Mouse (Mus musculus) heart, embryonic 14.5 days (tissue): ENCODE measurements at regions not wholly inside any gene's neighbourhood (a gene's known extent, or its start where the extent isn't known, plus 50 kb on each side); places are given as distances from the start of the nearest gene placed in this dataset.

Source experiments
- ATAC-seq: fragments of 200-750 bp; cut with Nextera tagmentation; 2 replicates; pipeline ENCODE4 v1.8.0; 2017; ENCODE audit warnings: low read depth, moderate TSS enrichment; ENCODE audit not compliant: insufficient number of reproducible peaks, insufficient read depth, low FRiP score
- H3K27ac ChIP-seq, 2 experiments: fragments of 200-500 bp in 1 of 2; fragments of 300-500 bp in 1 of 2; sonication (generic) in 1 of 2; replicated peaks in 1 of 2; 2 replicates each; pipeline ENCODE4 v1.5.1; 2012 to 2014; ENCODE audit warnings: low read depth in 2 of 2, low read length in 2 of 2, control low read depth in 1 of 2, mild to moderate bottlenecking in 1 of 2, mixed read lengths in 1 of 2; ENCODE audit not compliant: control insufficient read depth in 1 of 2, insufficient read depth in 1 of 2
- H3K27me3 ChIP-seq: fragments of 300-500 bp; sonication (generic); 2 replicates; pipeline ENCODE4 v1.6.1; 2014; ENCODE audit warnings: mild to moderate bottlenecking, low read length, control low read depth; ENCODE audit not compliant: control insufficient read depth, insufficient read depth
- H3K36me3 ChIP-seq: fragments of 300-500 bp; sonication (generic); 2 replicates; pipeline ENCODE4 v1.6.1; 2014; ENCODE audit warnings: mild to moderate bottlenecking, control low read depth, low read length, mixed read lengths; ENCODE audit not compliant: control insufficient read depth, insufficient read depth
- H3K4me1 ChIP-seq, 2 experiments: fragments of 200-500 bp in 1 of 2; fragments of 300-500 bp in 1 of 2; sonication (generic) in 1 of 2; 2 replicates each; pipeline ENCODE4 v1.6.1; 2012 to 2014; ENCODE audit warnings: low read length in 2 of 2, control low read depth in 1 of 2, mixed read lengths in 1 of 2; ENCODE audit not compliant: control insufficient read depth in 2 of 2, insufficient read depth in 2 of 2
- H3K4me2 ChIP-seq: fragments of 300-500 bp; sonication (generic); 2 replicates; pipeline ENCODE4 v1.6.1; 2014; ENCODE audit warnings: mild to moderate bottlenecking, low read length
- H3K4me3 ChIP-seq, 2 experiments: fragments of 200-500 bp in 1 of 2; fragments of 300-500 bp in 1 of 2; sonication (generic) in 1 of 2; 2 replicates each; pipeline ENCODE4 v1.5.1; 2012 to 2014; ENCODE audit warnings: low read length in 2 of 2, mild to moderate bottlenecking in 2 of 2, control low read depth in 1 of 2, low read depth in 1 of 2, moderate library complexity in 1 of 2; ENCODE audit not compliant: control insufficient read depth in 1 of 2, insufficient read depth in 1 of 2
- H3K9ac ChIP-seq: fragments of 300-500 bp; sonication (generic); 2 replicates; pipeline ENCODE4 v1.6.1; 2014; ENCODE audit warnings: mild to moderate bottlenecking, low read length
- H3K9me3 ChIP-seq: fragments of 300-500 bp; sonication (generic); 2 replicates; pipeline ENCODE4 v1.6.1; 2016; ENCODE audit warnings: low read length, control low read depth; ENCODE audit not compliant: control insufficient read depth
- WGBS: fragments of 180-500 bp; shearing (Covaris S2); extraction: QIAGEN DNeasy Blood & Tissue Kit; methylation state at CpG from one replicate; pipeline ENCODE4 v1.1.7; 2014; 5-methylcytosine and 5-hydroxymethylcytosine counted together

DNA sequence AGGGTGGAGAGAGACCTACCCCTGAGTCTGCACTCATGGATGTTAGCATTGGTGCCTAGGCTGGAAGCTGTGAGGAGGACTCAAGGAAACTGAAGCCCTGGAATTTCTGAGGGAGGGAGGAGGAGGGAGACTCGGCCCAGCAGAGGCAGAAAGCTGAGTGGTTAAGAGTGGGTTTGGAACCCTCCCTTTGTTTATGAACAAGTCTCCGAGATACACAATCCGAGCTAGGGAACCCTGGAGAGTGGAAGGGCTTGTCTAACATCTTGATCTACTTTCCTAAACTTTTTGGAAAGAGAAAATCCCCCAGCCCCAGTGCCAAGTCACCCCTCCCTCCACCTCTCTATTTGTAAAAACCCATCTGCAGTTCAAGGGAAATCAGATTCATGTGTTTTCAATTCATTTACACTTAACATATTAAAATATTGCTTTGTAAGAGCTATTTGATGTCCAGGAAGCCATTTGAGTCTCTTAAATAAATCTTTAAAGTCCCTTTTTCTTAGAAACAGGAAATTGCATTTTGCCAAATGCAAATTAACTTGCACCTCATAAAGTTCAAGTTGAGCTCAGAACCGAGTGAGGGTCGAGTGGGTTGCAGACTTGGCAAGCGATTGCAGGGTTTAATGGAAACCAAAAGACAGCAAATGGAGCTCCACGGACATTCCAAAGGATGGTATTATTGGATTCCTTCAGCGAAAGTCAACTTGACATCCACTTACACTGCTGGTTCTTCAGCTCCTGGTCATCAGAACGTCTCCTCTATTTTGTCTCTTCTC, 113.1 kb downstream of the En1 start:
- Histone ChIP-seq H3K9ac (no peak overlapping the region), H3K4me3 (no peak overlapping the region), H3K36me3 (no peaks in the 10 kb centered on the region), H3K27me3 (no peaks in the 10 kb centered on the region), H3K27ac (no peak overlapping the region), H3K4me2 (no peak overlapping the region), H3K9me3 (0 out of 2 replicates have a peak, but pooled peaks cover 4% of the 10 kb centered on the region), H3K4me1 (no peaks in the 10 kb centered on the region)
- 72% methylated on average over 9 of the region's 9 CpGs for WGBS
- ATAC-seq = no peak

DNA sequence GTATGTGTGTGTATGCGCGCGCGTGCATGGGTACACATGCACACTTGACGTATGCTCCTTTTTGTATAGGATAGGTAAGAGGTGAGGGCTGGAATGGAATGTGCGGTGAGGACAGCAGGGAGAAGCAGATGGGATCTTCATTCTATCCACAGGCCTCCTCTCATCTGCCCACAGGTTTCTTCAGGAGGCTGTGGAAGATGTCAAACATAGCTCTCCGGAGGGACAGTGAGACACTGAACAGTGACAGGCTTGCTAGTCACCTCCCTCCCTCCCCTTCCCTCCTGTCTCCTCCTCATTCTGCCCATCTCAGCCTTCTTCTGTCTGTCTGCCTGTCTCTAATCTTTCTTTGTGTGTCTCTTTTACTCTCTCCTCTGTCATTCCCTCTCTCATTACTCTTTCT, 124.6 kb downstream of the En1 start:
- Histone ChIP-seq H3K9ac (no peak overlapping the region), H3K4me3 (no peak overlapping the region), H3K4me2 (no peak overlapping the region), H3K36me3 (no peaks in the 10 kb centered on the region), H3K4me1 (no peaks in the 10 kb centered on the region), H3K9me3 (no peaks in the 10 kb centered on the region), H3K27ac (no peak overlapping the region), H3K27me3 (no peaks in the 10 kb centered on the region)
- ATAC-seq = no peak
- WGBS = 80% methylated on average over 7 of the region's 7 CpGs

DNA sequence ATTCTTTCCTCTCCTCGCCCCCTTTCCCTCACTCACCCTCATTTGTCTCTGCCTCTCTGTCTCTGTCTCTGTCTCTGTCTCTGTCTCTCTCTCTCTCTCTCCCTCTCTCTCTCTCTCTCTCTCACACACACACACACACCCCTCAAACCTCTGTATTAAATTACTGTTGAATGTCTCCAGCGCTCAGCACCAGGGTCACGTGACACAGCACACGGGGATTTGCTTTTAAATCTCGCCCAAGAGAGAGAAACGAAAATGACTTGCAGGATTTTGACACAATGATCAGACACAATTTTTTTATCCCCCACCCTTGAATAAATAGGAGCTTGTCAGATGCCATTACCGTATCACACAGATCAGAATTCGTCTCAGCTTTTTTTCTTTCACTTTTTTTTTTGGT, 125.2 kb downstream of the En1 start:
- ATAC-seq = no peak
- Histone ChIP-seq H3K4me1 (no peaks in the 10 kb centered on the region), H3K36me3 (no peaks in the 10 kb centered on the region), H3K27me3 (no peaks in the 10 kb centered on the region), H3K9me3 (no peaks in the 10 kb centered on the region), H3K27ac (no peak overlapping the region), H3K4me2 (no peak overlapping the region), H3K4me3 (no peak overlapping the region), H3K9ac (no peak overlapping the region)
- WGBS = 74% methylated on average over 8 of the region's 8 CpGs

DNA sequence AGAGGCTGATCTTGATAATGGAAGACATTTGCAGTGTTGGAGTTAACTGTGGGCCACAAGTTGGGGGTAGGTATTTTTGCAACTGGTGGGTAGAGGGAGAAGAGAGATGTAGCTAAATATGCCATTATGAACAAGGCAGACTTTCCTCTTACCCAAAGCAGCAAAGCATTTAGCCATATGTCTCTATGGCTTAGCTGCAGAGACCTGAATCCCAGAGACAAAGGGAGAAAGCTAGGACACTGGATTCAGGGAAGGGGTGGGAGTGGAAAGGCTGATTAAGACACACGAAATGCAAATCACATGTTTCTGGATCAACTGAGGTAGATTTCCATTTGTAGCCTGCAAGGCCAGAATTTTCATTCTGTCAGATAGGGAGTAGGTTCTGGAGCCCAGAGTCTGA, 129.8 kb downstream of the En1 start:
- H3K36me3 ChIP-seq = no peaks in the 10 kb centered on the region
- no peaks in the 10 kb centered on the region for H3K9me3 ChIP-seq
- no peaks in the 10 kb centered on the region for H3K27me3 ChIP-seq
- H3K9ac ChIP-seq = no peak overlapping the region
- ATAC-seq = no peak
- 44% methylated on average over 1 of the region's 1 CpGs for WGBS
- H3K4me1 ChIP-seq = peaks cover 0 to 5% of the 10 kb centered on the region in 2 experiments; a peak in 1 of 4 replicates
- H3K4me2 ChIP-seq = no peak overlapping the region
- no peak overlapping the region for H3K4me3 ChIP-seq
- no peak overlapping the region for H3K27ac ChIP-seq

DNA sequence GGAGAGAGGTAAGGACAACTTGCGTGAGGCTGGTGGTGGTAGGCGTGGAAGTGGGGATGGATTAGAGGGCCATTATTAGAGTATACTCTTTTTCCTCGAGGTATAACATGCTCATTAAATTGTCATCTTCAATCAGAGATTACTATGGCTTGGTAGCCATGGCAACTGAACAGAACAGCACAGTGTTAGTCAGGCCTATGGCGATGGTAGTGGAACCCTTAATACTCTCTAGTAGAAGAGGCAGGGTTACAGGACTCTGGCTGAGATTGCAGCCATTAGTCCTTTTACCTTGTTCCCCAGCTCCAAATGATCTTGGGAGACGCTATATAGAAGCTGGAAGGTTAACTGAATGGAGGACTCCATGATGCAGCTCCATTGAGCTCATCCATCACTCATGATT, 131.5 kb downstream of the En1 start:
- Histone ChIP-seq H3K4me1 (peaks cover 0 to 5% of the 10 kb centered on the region in 2 experiments; a peak in 1 of 4 replicates), H3K4me3 (no peak overlapping the region), H3K36me3 (no peaks in the 10 kb centered on the region), H3K27me3 (no peaks in the 10 kb centered on the region), H3K27ac (no peak overlapping the region), H3K9me3 (no peaks in the 10 kb centered on the region), H3K4me2 (no peak overlapping the region), H3K9ac (no peak overlapping the region)
- 86% methylated on average over 5 of the region's 5 CpGs for WGBS
- no peak for ATAC-seq

DNA sequence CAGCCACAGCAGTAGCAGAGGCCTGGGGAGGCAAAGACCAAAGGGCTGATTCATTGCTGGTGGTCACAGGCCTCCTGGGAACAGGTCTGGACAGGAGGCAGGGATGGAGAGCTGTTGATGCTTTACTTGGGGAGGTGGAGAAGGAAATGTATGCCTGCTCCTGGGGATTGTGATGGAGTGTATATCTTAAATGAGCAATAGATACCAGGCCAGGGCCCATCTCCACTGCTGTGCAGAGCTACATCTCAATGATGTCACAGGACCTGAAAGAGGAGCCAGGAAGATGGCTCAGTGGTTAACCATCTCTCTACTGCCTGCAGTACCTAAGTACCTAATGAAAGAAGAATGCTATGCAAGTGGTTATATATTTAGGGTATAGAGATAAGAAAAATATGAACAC, 132.6 kb downstream of the En1 start:
- H3K4me1 ChIP-seq = peaks cover 0 to 5% of the 10 kb centered on the region in 2 experiments; a peak in 2 of 4 replicates
- no peaks in the 10 kb centered on the region for H3K36me3 ChIP-seq
- no peak overlapping the region for H3K4me2 ChIP-seq
- ATAC-seq = no peak
- no peaks in the 10 kb centered on the region for H3K9me3 ChIP-seq
- no peak overlapping the region for H3K9ac ChIP-seq
- no peak overlapping the region for H3K27ac ChIP-seq
- no peak overlapping the region for H3K4me3 ChIP-seq
- no peaks in the 10 kb centered on the region for H3K27me3 ChIP-seq

DNA sequence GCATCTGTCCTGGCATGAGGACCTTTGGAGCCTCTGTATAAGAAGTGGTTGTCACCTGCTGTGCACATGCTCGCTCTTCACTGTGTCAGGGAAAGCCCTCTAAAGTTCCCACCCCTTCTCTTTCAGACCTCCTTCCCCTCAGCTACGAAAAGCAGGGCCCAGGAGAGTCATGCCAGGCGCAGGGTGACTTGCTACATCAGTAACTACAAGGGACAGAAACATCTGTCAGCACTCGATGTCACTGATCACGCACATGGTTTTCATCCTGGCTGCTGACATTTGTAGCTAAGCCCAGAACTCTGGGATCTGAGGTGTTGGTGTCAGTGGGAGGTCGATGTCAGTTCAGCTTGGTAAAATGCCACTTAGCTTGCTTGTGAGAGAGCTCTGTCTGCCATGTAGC, 137.3 kb downstream of the En1 start:
- Histone ChIP-seq H3K36me3 (no peaks in the 10 kb centered on the region), H3K4me3 (no peak overlapping the region), H3K4me1 (peaks cover 0 to 4% of the 10 kb centered on the region in 2 experiments; a peak in 2 of 4 replicates), H3K9me3 (no peaks in the 10 kb centered on the region), H3K27ac (peak overlapping the region in 1 of 2 experiments; percentile 31; a peak in 2 of 4 replicates), H3K4me2 (no peak overlapping the region), H3K9ac (no peak overlapping the region), H3K27me3 (no peaks in the 10 kb centered on the region)
- 13% methylated on average over 6 of the region's 6 CpGs for WGBS
- peak; percentile 71; the same call in 1 of the 2 replicates for ATAC-seq
